Mouse (Mus musculus): ENCODE results near the gene Srsf6.

Srsf6 gene

GRCm38 (mm10) chr2:162934421-162934820, 3.1 kb downstream of the Srsf6 start:
- no peak for DNase-seq

GRCm38 (mm10) chr2:162935700-162936099, 4.4 kb downstream of the Srsf6 start:
- no peak for DNase-seq

GRCm38 (mm10) chr2:162939562-162939961, 8.2 kb downstream of the Srsf6 start:
- no peak for DNase-seq

GRCm38 (mm10) chr2:162943148-162943846, 12.0 kb downstream of the Srsf6 start, which contains the start of gene L3mbtl1:
Gene L3mbtl1, plus strand, starts transcription at chr2:162943472.
- DNase-seq, result no peak

- DNase-seq, result no peak
Observed at GRCm38 (mm10) chr2:162943931-162944330, 12.6 kb downstream of the Srsf6 start.

GRCm38 (mm10) chr2:162946964-162947363, 15.6 kb downstream of the Srsf6 start:
- no peak for DNase-seq

GRCm38 (mm10) chr2:162947736-162948135, 16.4 kb downstream of the Srsf6 start:
- DNase-seq, result peak; percentile 43

GRCm38 (mm10) chr2:162948221-162948620, 16.9 kb downstream of the Srsf6 start:
- DNase-seq, result no peak

- no peak for DNase-seq
Observed at GRCm38 (mm10) chr2:162950776-162951175, 19.4 kb downstream of the Srsf6 start.

GRCm38 (mm10) chr2:162956843-162957242, 25.5 kb downstream of the Srsf6 start:
- no peak for DNase-seq

- DNase-seq, result no peak
Observed at GRCm38 (mm10) chr2:162961321-162961720, 30.0 kb downstream of the Srsf6 start.

- DNase-seq, result no peak
Observed at GRCm38 (mm10) chr2:162966734-162967133, 35.4 kb downstream of the Srsf6 start.

- DNase-seq, result peak; percentile 62
Observed at GRCm38 (mm10) chr2:162968357-162968756, 37.0 kb downstream of the Srsf6 start.

- no peak for DNase-seq
Observed at GRCm38 (mm10) chr2:162969101-162969500, 37.8 kb downstream of the Srsf6 start.

GRCm38 (mm10) chr2:162970896-162971295, 39.6 kb downstream of the Srsf6 start:
- DNase-seq, result no peak

GRCm38 (mm10) chr2:162972752-162973151, 41.4 kb downstream of the Srsf6 start:
- no peak for DNase-seq

- no peak for DNase-seq
Observed at GRCm38 (mm10) chr2:162973206-162973605, 41.9 kb downstream of the Srsf6 start.

- no peak for DNase-seq
Observed at GRCm38 (mm10) chr2:162973637-162974036, 42.3 kb downstream of the Srsf6 start.

- peak; percentile 22 for DNase-seq
Observed at GRCm38 (mm10) chr2:162975157-162975775, 43.9 kb downstream of the Srsf6 start.

- DNase-seq, result peak; percentile 70
Observed at GRCm38 (mm10) chr2:162976001-162976400, 44.7 kb downstream of the Srsf6 start.

GRCm38 (mm10) chr2:162984381-162984780, 53.1 kb downstream of the Srsf6 start:
- no peak for DNase-seq

- peak; percentile 72 for DNase-seq
Observed at GRCm38 (mm10) chr2:162985923-162986322, 54.6 kb downstream of the Srsf6 start.
